Mouse (Mus musculus) spleen, postnatal 36 days (tissue): ENCODE results near the gene Slc17a4.

ENCODE experiments used
- DNase-seq, 2 experiments: peaks; one replicate each; pipeline ENCODE4 v3.0.0; 2022; ENCODE audit warnings: low spot score in 2 of 2, mixed read lengths in 1 of 2

The Slc17a4 gene

DNA sequence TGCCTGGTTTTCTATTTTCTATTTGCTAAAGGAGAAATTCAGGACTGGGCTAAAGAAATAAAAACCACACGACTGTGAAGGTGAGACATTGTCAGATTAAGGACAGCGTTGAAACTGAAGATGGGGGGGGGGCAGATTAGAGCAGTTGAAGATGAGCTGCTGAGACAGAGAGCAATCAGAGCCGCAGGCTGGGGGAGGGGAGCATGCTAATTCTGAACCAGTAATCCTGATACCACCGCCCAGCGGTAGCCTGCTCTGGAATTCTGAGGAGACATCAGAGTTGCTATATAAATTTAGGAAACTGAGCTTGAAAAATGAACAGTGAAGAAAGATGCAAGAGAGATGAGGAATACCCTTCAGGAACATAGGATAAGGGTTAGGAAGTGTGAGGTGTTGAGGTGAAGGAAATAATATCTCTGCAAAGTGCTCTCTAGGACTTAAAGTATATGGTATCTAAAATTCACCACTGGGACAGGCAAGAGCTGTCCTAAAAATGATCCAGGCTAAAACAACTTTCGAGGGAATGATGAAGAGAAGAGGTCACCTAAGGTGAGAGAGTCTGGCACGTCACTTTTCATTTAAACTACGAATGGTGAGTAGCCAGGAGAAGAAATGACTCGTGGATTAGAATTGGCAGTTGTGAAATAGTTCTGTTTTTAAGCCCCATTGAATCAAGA, 22.1 kb downstream of the Slc17a4 start:
- no peak for DNase-seq

DNA sequence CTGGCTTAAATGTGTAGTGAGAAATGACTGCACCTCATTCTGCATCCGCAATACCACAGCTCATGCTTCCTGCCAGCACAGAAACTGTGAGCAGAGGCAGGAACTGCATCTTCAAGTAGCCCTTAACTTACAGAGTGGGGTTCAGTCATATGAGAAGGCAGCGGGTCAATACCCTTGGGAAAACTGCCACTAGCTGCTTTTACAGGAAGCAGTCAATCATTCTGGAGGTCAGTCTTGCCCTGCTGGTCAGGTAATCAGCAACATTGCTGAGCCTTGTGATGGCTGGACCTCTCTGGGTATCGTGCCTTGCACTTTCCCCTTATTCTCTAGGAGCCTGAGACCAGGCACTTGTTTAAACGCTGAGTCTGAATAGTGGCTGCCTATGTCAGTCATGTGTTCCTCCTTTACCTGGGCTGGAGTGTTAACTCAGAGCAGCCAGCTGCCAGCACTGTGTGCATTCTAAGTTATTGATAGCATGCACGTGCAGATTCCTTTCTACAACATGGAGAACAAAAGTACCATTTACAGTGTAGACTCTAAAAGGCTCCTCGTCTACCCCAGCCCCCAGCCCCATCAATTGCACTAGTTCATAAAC, 25.7 kb downstream of the Slc17a4 start:
- no peak for DNase-seq

DNA sequence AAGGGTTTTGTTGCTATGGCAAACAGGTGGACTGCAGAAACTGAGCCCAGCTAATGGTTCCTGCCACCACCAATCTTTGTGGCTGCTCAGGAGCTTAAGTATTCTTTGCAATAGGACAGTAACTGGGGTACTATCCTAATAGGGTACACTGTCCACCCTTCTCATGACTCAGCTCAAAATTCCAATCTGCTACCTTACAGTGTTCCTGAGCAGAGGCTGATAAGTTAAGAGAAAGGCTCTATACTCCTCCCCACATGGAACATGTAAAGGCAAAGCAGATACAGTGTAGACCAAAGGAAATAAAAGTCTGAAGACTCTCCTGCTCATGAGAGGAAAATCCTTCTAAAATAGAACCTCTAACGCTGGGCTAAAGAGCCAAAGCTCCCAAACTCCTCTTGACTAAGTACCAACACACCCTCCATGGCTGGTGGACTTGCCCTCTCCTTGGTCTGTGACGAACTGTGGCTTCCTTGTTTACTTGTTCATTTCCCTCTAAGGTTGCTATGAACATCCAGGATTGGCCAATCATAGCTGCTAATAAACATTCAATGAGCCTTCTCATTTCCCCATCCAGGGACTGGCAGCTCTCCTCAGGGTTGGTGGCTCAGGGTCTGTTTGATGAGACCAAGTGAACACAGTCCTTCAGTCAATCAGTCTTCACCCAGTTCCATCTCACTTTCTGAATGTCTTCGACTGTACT, 27.6 kb downstream of the Slc17a4 start:
- no peak for DNase-seq

DNA sequence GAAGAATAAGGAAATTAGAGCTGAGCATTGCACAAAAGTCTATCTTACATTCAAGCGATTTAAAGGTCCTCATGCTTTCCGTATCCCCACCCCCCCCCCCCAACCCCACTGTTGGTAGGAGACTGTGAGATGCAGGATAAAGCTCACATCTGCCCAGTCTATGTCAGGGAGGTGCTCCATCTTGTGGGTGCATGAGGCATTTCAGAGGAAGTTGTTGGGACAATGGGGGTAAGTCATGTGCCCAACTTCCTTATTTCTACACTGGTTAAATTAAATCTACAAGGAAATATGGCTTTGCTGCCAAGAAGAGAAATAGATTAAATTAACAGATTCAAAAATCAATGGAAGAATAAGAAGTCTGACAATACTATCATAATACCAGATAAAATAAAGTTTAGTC, 29.3 kb downstream of the Slc17a4 start:
- peak; percentile 37 to 42 for DNase-seq

DNA sequence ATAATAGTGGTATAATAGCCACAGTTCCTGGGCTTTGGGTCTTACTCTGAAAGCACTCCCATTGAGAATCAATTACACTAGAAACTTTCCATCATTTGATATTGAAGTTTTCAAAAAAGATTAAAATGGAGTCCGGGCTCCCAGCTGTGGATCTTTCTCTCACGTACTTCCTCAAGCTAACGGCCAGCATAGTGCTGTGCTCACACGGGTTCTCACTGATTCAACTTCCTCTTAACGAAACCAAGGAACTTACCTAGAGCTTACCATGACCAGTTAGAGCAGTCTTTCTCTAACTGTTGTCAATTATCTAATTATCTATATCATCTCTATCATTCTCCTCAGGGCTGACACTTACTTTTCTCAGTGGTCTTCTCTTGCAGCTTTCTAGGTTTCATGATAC, 35.2 kb downstream of the Slc17a4 start:
- DNase-seq = peak; percentile 10 to 23

DNA sequence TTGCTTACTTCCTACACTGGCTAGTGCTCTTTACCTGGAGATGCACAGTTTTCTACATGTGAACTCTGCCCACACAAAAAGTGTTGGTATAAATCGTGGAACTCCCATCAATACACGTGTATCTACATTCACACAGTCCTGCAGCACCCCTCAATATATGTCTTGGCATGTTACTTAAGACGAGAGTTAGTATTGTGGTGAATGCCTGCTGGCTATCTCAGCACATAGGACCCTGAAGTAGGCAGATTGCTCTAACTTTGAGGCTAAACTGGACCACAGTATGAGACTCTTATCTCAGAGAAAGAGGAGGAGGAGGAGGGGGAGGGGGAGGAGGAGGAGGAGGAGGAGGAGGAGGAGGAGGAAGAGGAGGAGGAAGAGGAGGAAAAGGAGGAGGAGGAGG, 35.7 kb downstream of the Slc17a4 start:
- DNase-seq = no peak

DNA sequence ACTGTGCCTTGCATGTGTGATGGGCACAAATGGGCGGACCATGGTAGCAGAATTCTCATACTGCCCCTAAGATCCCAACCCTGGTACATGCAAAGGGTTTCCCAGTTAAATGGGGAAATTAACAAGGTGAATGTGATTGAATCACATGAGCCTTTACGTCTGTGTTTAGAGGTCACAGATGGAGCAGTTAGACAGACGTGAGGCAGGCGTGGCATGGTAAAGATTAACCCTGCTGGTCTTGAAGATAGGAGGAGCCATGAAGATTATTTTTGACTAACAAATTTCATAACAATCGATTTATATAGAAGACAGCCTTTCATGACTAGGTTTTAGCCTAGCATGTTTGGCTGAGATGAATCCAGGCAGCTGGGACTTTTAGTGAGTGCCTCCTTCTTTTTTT, 41.7 kb downstream of the Slc17a4 start:
- no peak for DNase-seq

DNA sequence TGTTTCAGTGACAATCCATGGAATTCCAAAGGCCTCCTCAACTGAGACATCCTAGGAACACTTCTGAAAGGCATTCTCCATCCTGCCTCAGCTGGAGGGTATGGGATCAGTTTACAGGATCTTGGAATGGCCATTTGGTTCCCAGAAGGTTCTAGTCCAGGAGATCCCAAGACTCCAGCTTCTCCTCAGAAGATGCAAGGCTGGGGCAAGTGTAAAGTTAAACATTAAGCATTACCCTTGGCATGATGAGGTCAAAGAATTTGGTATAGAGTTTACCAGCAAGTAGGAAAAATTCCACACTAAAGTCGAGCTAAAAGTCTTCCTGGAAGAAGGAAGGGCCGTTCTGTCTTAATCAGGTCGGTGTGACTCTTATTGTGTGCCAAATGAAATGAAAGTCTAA, 44.8 kb downstream of the Slc17a4 start:
- DNase-seq = no peak

DNA sequence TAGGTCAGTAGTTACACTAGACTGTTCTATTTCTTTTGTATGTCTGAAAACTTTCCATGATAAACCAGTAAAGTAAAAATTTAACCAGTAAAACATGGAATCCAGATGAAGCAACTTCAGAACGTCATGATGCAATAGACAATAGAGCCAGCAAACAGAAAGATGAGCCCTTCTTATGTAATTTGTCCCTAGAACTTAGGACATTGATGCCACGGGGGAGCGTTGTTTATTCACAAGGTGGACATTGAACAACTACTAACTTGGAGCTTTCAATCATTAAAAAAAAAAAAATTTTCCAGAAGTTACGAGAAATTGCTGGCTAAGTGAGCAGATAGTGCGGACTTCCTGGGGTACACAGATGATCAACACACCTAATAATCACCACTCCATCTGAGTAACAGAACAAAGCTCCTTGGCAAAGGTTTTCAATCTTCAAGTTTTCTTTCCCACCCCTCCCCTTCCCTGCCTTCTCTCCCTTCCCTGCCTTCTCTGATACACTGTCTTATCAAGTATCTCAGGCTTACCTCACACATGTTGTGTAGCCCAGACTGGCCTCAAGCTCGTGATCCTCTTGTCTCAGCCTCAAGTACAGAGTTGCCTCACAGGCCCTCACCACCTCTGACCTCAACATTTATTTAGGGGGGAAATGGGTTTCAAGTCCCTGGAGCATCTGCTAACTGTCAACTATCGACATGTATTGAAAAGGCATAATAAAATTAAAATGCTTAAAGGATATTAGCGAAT, 45.8 kb downstream of the Slc17a4 start:
- DNase-seq = no peak

DNA sequence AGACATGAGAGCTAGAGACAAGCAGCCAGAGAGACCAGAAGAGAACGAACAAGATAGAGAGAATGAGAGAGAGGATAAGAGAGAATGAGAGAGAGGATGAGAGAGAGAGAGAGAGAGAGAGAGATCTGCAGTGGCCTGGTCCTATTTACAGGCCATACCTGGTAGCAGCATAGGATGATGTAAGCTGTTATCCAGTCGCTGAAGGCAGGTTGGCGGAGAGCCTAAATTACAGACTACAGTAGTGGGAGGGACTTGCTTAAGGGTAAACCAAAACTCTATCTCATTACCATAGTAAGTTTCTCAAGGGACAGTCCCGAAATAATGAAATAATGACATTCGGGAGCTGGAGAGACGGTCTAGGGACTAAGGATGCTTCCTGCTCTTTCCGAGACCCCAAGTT, 47.4 kb downstream of the Slc17a4 start, which contains the start of gene Slc17a1:
Slc17a1 (plus strand) TSS at position 346 of the 400 bp plus-strand sequence.
- DNase-seq = no peak

DNA sequence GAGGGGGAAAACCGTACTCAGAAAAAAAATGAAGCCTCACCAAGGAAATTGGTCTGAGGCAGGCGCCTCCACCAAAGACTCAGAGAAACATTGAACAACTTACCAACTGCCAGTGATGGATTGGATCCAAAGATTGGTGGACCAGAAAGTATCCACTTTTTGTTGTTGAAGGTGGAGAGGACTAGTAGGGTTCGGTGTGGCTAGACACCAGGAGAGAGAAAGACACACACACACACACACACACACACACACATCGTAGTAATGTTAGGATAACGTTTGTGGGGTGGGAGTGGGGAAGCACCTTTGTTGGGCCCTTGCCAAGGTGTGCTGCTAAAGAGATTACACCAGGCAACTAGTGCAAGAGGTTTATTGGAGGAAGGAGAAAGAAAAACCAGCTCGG, 47.8 kb downstream of the Slc17a4 start:
- DNase-seq = no peak

DNA sequence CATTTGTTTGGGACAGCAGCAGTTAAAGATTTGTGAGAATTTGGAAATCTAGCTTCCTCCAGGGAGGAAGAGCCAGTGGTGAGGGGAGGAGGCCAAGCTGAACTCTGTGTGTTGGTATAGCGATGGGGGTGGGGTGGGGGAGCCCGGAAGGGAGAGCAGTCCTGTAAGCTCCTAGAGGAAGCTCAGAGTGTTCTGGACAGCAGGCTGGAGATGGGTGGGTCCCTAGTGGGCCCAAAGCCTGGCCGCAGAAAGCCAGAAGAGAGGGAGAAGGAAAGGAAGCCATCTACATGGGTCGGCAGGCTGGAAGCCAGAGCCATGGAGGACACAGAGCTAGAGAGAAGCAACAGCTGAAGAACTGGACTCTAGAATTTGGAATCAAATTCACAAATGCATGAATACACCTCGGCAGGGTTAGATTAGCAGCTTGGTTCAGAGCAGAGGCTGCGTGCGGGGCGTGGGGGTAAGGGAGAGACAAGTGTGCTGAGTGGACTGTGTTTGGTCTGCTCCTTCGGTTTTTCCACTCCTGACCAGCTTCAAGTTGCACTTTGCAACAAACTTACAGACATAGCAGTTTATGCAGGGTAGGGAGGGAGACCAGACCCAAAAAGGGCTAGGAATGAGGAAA, 48.6 kb downstream of the Slc17a4 start:
- DNase-seq = no peak

DNA sequence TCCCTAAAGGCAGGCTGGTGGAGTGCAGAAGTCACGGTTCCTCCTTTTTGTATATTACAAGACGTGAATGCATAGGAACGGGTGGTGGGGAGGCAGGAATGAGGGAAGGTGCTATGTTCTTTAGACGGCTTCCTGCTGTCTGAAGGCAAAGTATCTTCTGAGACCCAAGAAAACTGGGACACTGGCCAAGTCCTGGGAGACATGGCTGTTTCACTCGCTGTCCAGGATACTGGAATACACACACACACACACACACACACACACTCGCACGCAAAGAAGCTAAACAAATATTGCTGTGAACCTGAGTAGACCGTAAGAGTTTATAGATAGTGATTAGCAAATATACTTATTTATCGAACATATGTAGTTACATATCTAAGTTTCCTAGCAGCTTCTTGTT, 50.1 kb downstream of the Slc17a4 start:
- DNase-seq = no peak

DNA sequence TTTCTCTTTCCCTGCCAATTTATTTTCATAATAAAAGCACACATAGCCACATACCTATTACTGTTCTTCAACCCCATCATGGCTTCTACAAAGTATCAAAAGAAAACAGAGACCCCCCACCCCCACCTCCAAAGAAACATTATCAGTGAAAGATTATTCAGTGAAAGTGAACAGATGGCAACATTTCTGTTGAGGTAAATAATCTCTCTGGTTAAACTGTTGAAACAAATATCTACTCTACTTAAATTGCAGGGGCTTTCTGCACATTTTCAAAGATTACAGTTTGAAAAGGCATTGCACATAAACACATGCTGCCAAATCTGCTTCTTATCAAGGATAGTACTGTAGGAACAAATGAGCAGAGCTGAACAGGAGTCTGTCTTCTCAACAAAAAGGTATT, 53.0 kb downstream of the Slc17a4 start:
- no peak for DNase-seq

DNA sequence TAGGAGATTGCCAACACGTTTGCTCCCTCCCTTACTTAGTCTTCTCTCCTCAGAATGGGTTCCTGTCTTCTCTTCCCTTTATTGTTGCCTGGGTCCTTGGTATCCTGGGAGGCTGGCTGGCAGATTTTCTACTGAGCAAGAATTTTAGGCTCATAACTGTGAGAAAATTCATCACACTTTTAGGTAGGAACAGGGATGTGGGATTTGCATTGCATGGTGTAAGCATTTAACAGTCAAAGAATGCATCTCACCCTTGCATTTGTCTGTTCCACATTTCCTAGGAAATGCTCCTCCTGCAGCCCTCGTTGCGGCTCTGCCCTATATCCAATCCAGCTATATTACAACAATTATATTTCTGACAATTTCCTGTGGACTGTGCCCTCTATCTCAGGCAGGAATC, 58.4 kb downstream of the Slc17a4 start:
- no peak for DNase-seq

DNA sequence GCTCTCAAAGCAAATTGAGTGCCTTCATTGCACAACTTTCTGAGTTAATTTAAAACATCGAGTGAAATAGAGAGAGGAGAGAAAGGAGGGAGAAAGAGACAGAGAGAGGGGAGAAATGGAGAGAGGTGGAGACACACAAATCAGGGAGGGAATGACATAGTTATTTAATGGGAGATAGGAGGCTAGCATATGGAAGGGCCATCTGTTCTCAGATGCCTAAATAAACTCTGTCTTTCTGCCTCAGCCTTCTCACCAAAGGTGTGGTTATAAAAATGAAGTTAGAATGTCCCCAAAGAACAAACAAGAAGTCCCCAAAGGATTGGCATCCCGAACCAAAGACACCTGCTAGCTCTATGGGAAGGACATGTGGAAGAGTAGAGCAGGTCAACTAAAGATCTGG, 65.5 kb downstream of the Slc17a4 start:
- no peak for DNase-seq
